Mouse (Mus musculus): Measurements from ENCODE around the gene Rbbp8nl. TPM values are rescaled to one million over a fixed set of nuclear protein-coding genes. Genes with fewer than 3 reads are reported as not detected.
"Not testable (repeated sequence)": the region's sequence is repeated elsewhere in the genome, so short reads cannot be mapped to it uniquely, and the experiment has no call there.

The Rbbp8nl gene
- total RNA-seq, 2 experiments from 2014 or later: not detected

- intact Hi-C loops (cut with DNase I): loop anchor here (10.0 kb wide), 1 partner anchor 345 kb away; no protein-coding TSS in a partner anchor
- DNase-seq: not testable (repeated sequence)
Measured at GRCm38 (mm10) chr2:180259826-180260609, 29.7 kb downstream of the Rbbp8nl start.

DNA sequence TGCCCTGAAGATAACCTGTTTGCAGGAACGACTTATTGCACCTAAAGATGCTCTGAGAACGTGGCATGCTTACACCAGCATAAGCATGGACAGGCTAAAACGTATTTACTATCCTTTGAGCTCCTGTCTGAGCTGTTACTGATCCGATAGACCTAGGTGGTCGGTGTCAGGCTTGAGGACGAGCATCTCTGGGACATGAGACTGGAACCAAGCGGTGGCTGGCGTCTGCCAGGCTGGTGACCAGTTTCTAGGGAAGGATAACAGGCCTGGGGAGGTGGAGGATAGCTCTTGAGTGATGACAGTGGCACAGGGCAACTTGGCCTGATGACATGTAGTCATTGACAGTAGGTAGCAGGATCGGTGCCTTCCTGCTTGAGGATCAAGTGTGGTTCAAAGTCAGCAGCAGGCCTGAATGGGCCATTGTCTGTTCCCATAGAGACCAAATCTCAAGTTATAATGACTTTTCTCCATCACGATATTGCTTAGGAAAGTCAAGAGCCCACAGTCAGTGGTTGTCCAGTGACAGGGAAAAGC is 30.7 kb downstream of the Rbbp8nl start:
- not testable (repeated sequence) for DNase-seq
- intact Hi-C loops (cut with DNase I): loop anchor here (10.0 kb wide), 1 partner anchor 344 kb away; no protein-coding TSS in a partner anchor

- no peak for DNase-seq
- intact Hi-C loops (cut with DNase I): loop anchor here (10.0 kb wide), 1 partner anchor 343 kb away; no protein-coding TSS in a partner anchor
Measured at GRCm38 (mm10) chr2:180257963-180258865, 31.5 kb downstream of the Rbbp8nl start.

GRCm38 (mm10) chr2:180257001-180257521 is 32.6 kb downstream of the Rbbp8nl start, which contains the start of gene Rps21:
Rps21 (plus strand) TSS chr2:180257377.
- DNase-seq: peak; percentile 96 to 97

DNA sequence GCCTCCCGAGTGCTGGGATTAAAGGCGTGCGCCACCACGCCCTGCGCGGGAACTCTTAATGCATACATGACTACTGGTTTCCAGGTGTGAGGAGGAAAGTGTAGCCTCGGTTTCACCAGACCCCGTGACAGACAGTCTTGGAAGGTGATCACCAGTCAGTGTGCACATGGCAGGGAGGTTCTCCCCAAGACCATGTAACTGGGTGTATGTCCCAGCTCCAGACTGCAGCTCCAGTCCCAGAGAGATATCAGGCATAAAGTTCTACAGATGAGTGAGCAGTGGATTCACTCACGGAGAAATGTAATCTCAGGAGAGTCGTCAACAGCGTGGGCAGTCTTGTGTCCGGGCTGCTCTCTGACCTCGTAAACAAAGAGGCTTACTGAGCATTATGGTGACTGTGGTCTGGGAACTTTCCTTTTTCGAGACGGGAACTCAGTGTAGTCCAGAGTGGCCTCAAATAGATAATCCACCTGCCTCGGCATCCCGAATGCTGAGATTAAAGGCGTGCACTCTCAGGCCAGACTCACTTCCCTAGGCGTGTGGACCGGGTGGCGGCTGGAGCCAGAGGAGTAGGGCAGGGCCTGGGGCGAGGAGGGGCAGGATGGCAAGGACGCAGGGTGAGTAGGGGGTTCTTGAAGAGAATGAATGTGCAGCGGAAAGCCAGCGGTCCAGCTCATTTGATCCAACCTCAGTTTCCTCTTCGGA is 33.2 kb downstream of the Rbbp8nl start:
- intact Hi-C loops (cut with DNase I): loop anchor here (10.0 kb wide), 1 partner anchor 342 kb away; no protein-coding TSS in a partner anchor
- DNase-seq: no peak

More at GRCm38 (mm10) chr2:180257001-180257521, 32.6 kb downstream of the Rbbp8nl start, which contains the start of gene Rps21:
- intact Hi-C loops (cut with DNase I): loop anchor here (10.0 kb wide), 1 partner anchor 342 kb away; no protein-coding TSS in a partner anchor

DNA sequence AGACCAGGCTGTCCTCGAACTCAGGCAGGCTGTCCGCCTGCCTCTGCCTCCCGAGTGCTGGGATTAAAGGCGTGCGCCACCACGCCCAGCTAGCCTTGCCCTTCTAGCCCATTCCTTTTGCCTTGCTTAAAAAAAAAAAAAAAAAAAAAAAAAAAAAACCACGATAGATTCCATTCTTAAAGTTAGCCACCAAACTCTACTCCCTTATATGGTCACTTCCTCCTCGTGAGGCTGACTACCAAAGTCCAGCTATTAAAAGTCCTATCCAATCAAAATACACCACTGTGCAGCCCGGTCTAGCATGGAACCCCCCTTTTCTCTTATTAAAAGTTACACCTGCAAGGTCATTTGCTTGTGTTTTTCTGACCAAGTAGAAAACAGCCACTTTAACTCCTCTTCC is 34.0 kb downstream of the Rbbp8nl start:
- intact Hi-C loops (cut with DNase I): loop anchor here (10.0 kb wide), 1 partner anchor 341 kb away; no protein-coding TSS in a partner anchor
- DNase-seq: no peak

- DNase-seq: no peak
- intact Hi-C loops (cut with DNase I): loop anchor here (10.0 kb wide), 1 partner anchor 340 kb away; no protein-coding TSS in a partner anchor
Measured at GRCm38 (mm10) chr2:180254436-180255209, 35.1 kb downstream of the Rbbp8nl start.

DNA sequence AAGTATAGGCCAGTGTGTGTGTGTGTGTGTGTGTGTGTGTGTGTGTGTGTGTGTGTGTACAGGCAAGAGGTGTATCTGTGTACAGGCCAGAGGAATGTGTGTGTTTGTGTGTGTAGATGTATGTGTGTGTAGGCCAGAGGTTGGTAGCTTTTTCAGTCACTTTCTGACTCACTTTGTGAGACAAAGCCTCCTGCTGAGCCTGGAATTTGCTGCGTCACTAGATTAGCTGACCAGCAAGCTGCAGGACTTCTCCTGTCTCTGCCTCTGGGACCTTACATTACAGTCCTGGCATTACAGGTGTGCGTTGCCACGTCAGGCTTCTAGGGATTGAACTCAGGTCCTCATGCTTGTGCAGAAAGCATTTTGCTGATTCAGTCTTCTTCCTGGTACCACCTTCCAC is 37.8 kb downstream of the Rbbp8nl start:
- no peak for DNase-seq
- intact Hi-C loops (cut with DNase I): loop anchor here (2.0 to 10.0 kb wide), 3 partner anchors 43 to 337 kb away; no protein-coding TSS in a partner anchor

DNA sequence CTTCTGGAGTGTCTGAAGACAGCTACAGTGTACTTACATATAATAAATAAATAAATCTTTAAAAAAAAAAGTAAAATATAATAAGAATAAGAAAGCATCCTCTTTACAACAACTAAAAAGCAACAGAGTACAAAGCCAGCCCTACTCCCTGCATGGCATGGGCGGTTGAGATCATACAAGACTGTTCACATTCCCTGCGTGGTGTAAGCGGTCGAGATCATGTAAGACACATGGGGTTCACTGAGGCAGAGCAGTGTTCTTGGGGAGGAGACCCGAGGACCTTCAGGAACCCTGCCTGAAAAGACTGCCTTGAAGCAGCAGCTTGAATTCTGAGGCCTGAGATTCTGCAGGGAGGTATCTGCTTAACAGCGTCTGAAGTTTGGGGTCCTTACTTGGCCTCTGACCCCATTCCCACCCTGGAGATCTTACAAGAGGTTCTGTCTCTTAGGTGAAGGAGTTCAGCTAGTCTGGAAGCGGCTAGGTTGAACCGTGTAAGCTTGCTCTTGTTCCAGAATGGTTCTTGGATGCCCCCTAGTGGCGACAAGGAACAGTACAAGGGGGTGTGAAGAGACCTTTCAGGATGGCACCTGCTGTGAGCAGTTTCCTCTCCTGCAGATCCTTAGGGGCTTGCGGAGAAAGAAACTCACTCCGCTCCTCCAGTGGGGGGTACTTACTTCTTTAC is 38.6 kb downstream of the Rbbp8nl start:
- DNase-seq: peak; percentile 80 to 89
- intact Hi-C loops (cut with DNase I): loop anchor here (2.0 to 10.0 kb wide), 3 partner anchors 42 to 336 kb away; no protein-coding TSS in a partner anchor

- DNase-seq: no peak
- intact Hi-C loops (cut with DNase I): no loop called here
Measured at GRCm38 (mm10) chr2:180248947-180249660, 40.6 kb downstream of the Rbbp8nl start.

DNA sequence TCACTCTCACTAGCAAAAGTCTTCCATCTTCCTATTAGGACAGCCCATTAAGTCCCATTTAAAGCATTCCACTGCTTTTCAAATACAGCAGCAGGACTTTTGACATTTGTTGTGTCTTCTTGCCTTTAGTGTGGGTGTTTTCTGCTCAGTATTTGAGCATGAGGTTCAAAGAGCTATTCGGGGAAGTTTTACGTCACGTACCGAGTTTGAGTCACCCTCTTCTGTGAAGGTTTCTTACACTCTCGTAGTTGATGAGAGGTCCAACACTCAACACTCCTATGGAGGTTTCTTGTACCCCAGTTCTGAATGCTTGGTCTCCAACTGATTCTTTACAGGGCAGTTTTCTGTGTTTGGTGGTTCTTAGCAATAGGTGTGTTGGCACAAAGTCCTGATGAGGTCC is 41.8 kb downstream of the Rbbp8nl start:
- intact Hi-C loops (cut with DNase I): no loop called here
- DNase-seq: no peak

- no peak for DNase-seq
- intact Hi-C loops (cut with DNase I): no loop called here
Measured at GRCm38 (mm10) chr2:180243108-180243507, 46.6 kb downstream of the Rbbp8nl start.

DNA sequence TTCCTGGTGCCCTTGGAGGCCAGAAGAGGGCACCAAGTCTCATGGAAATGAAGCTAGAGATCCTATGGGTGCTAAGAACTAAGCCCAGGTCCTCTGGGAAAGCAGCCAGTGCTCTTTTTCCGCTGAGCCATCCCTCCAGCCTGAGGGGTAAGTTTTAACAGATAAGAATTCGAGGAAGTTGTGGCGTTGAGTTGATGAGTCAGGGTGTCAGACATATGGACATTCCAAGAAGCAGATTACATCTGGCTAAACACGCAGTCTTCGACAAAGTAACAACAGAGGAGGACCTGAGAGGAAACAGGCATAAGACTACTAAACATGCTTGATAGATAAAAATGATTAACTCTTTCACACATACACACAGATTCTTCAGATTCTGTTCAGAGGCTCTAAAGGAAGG is 51.1 kb downstream of the Rbbp8nl start:
- no peak for DNase-seq
- intact Hi-C loops (cut with DNase I): no loop called here

GRCm38 (mm10) chr2:180237601-180238345 is 51.9 kb downstream of the Rbbp8nl start:
- no peak for DNase-seq
- intact Hi-C loops (cut with DNase I): no loop called here

DNA sequence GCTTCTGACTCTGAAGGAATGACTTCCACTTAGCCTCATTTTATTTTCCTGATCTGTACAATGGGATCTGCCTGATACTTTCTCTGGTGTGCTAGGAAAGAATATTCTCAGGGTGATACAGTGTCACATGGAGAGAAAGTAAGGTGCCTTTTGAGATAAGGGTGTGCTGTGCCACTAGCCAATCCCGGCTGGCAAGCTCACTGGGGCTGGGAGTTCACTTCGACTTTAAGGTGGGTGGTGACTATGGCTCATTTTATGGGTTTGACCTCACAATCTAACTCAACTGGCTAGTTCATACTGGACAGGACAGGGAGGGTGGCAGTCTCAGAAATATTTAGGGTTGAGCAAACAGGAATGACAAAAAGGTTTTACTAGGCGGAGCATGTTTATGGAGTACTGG is 52.7 kb downstream of the Rbbp8nl start:
- DNase-seq: no peak
- intact Hi-C loops (cut with DNase I): no loop called here

DNA sequence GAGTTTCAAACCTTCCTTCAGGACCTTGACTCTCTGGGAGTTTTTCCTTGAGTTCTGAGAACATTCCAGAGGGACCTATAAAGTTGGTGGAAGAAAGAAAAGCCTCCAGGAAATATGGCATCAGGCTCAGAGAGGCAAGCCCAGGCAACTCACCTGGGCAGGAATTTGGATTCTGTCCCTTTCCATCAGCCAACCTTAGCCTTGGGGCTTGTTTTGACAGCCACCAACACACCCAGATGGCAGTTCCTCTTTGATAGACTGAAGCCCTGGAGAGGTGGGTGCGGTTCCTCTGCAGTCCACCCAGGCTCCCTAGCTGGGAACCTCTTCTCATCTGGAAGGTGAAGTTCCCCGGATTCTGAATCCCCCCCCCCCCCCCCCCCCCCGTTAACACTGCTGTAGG is 53.2 kb downstream of the Rbbp8nl start:
- DNase-seq: no peak
- intact Hi-C loops (cut with DNase I): no loop called here

DNA sequence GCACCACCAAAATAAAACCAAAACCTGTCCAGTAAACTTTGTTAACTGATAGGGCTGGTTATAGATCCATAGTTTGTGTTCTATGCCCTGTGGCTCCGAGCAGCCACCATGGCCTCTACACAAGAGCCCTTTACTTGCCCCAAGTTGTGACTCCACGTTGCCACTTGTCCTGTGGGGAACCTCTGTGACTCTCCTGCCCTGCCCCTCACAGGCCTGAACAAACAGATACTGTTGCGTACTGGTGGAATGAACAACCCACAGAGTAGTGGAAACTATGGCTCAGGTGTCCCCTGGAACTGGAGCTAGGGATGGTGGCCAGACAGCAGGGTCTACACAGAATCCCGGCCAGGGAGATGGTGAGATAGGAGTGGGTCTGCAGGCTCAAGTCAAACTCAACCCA is 53.9 kb downstream of the Rbbp8nl start:
- intact Hi-C loops (cut with DNase I): no loop called here
- DNase-seq: no peak

All from heart, postnatal 14 days (tissue).